Mouse (Mus musculus) heart, postnatal 25 days (tissue): ENCODE measurements at regions not wholly inside any gene's neighbourhood (a gene's known extent, or its start where the extent isn't known, plus 50 kb on each side); places are given as distances from the start of the nearest gene placed in this dataset.

Experiments used
- DNase-seq: peaks from one replicate; pipeline ENCODE4 v3.0.0; 2022; ENCODE audit warnings: low spot score
- intact Hi-C: fragments of 180-260 bp; cut with DNase I; formaldehyde crosslinking; loops from one replicate; pipeline ENCODE4 v1.15.1; 2025

GRCm38 (mm10) chr1:6928658-6929057 is 2121.0 kb downstream of the Gm37988 start:
- DNase-seq, result no peak
- intact Hi-C loops, result no loop called here

GRCm38 (mm10) chr1:6931876-6932275 is 2124.2 kb downstream of the Gm37988 start:
- DNase-seq, result no peak
- intact Hi-C loops, result no loop called here

GRCm38 (mm10) chr1:6969838-6970237 is 2162.1 kb downstream of the Gm37988 start:
- intact Hi-C loops, result no loop called here
- no peak for DNase-seq

DNA sequence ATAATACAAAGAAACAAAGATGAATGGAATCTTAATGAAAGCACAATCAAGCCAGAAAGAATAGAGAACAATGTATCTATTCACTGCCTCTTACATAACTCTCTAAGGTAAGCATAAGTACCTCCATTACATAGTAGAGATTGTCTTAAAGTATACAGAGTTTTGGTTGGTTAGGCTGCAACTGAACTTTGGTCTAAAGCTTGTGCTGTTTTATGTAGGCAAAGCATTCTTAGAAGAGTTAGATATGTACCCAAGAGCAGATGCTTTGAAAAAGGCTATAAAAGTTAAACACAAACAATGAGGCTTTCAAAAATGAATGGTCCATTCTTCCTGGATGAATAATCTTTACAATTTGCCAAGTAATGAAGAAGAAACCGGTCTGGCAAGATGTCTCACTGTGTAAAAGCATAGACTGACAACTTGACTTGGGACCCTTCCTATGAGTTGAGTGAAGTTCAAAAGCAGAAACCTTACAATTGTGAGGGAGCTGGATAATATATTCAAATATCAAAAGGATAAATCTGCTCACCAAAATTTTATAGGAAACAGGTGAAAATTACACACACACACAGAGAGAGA is 2166.1 kb downstream of the Gm37988 start:
- intact Hi-C loops, result no loop called here
- DNase-seq, result no peak

DNA sequence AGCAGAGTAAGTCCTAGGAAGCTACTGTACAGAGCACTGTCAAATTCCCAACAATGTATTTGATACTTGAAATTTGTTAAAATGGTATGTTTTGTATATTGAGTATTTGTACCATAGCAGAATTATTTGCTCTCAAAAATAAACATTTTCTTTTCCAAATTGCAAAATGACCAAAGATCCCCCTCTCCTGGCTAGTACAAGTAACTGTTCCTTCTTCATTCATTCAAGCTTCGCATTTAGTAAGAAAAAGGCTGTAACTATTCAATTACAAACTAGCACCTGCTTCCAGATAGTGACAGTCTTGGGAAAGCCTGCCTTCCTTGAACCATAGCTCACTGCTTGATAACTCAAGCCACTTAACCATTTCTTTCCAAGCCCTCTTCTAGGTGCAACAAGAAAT is 2171.9 kb downstream of the Gm37988 start:
- intact Hi-C loops, result no loop called here
- no peak for DNase-seq

DNA sequence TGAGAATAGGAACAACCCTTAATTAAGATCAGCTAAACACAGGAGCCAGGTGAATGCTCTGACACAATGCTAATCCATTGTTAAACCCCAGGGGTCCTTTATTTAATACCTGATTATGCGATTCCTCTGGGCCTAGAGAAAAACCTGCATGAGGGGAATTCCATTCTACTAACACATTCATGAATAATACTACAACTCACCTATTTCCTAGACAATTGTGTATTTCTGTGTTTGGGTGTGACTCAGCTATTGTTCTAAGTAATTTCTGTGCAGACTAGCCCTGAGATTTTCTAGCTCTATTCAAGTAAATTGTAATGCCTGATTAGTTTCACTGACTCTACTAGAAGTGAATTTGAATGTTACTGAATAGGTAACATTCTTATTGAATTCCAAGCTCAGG is 2176.5 kb downstream of the Gm37988 start:
- no peak for DNase-seq
- intact Hi-C loops, result no loop called here

DNA sequence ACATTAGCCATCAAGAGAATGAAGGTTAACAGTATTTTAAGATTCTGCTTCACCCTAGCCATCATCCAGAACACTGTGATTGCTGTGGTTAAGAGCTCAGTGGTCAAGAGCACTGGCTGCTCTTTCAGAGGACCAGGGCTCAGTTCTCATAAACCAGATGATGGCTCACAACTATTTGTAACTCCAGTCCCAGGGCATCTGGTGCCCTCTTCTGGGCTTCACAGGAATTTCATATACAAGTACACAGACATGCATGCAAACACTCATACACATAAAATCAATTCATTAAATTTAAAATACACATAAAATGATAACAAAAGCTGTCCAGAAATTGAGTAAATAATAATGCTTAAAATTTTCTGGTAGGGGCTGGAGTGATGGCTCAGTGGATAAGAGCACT is 2189.9 kb downstream of the Gm37988 start:
- DNase-seq, result no peak
- intact Hi-C loops, result no loop called here

DNA sequence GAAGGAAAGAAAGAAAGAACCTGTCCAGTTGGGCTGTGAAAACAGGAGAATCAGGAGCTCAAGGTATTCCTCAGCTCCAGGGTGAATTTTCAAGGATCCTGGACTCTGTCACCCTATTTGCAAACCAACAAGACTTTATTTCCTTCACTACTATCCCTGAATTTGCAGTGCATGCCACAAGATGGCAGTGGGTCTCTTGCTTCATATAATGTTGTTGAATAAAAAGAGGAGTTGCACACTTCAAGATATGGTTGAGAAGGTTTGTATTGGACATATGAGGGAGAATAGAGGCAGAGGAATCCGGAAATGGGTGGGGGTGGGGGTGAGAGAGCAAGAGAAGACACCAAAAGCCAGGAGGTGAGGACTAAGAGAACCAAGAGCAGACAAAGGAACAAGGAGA is 2202.5 kb downstream of the Gm37988 start:
- intact Hi-C loops, result loop anchor here (1.0 kb wide), 1 partner anchor 131 kb away; no protein-coding TSS in a partner anchor
- DNase-seq, result no peak
